Mouse (Mus musculus) kidney, adult 2 months (tissue): ENCODE measurements around the gene Rasgrp3.

Experiments used
- CTCF ChIP-seq: fragments of 200-500 bp; conservative IDR thresholded peaks from 2 replicates; pipeline ENCODE4 v1.5.1; 2011; ENCODE audit warnings: low read depth, mild to moderate bottlenecking, control low read depth, low read length, moderate library complexity, mixed read lengths; ENCODE audit not compliant: insufficient read depth, insufficient read length
- POLR2A ChIP-seq: fragments of 200-500 bp; IDR thresholded peaks from one replicate; pipeline ENCODE4 v1.6.1; 2011; ENCODE audit warnings: low read depth, low read length, control low read depth

DNA sequence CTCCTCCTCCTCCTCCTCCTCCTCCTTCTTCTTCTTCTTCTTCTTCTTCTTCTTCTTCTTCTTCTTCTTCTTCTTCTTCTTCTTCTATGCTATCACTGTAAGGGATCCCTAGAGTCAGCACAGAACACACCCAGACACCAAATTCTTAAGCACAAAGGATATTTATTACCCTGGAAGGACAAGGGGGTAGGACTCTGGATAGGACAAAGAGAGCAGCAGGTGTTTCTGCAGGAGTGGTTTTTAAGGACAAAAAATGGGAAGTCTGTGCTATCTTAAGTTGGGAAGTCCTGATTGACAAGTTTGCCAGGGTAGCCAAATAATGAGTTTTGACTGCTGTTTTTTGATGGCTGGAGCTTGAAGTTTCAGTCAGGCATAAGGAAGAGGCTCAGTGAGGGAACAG lies 17.9 kb downstream of the Rasgrp3 start:
- no peak for TF ChIP-seq CTCF
- no peak for TF ChIP-seq POLR2A
